Mouse (Mus musculus) megakaryocyte, adult 5-6 weeks (primary cell): ENCODE measurements at regions not wholly inside any gene's neighbourhood (a gene's known extent, or its start where the extent isn't known, plus 50 kb on each side); places are given as distances from the start of the nearest gene placed in this dataset.

ENCODE experiments used
- ATAC-seq: 2 replicates; pipeline ENCODE4 v1.8.0; 2016; ENCODE audit warnings: mild to moderate bottlenecking, inconsistent platforms; ENCODE audit not compliant: poor library complexity, severe bottlenecking

GRCm38 (mm10) chr16:50009046-50009445 lies 208.7 kb downstream of the Cd47 start:
- no peak for ATAC-seq

DNA sequence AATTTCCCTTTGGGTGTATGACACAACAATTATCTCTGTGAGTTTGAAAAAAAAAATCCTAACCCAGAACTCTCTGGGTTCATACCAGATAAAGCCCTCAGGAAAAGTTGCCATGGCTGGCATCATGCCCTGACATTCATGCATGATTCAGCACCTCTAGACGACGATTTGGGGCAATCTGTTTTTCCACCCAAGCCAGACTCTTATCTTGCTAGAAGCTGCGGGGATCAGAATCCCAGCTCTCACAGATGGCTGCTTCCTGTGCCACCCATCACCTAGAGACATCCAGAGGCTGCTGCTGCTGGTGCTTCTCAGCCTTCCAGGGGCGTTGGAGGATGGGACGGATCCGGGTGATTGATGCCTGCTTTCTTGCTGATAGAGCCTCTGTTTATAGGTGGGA lies 209.2 kb downstream of the Cd47 start:
- ATAC-seq = no peak

- ATAC-seq = no peak
Measured at GRCm38 (mm10) chr16:50010074-50010473, 209.7 kb downstream of the Cd47 start.

DNA sequence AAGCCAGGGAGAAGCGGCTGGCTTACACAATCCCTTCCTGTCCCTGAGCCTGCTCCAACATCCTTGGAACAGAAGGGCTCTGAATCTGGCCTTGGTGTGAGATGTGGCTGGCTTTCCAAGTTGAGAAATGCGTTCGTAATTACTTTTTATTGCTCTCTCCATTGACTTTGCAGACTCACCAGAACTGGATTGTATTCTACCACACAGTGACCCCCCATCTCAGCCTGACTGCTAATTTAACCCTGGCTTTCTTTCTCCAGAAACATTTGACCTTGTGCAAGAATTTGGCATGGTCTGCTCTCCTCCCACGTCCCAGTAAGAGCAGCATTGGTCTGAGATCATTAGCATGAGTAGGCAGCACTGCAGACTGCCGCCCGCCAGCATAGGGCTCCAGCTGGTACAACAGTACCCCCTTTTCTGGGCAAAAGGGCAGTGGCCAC lies 210.2 kb downstream of the Cd47 start:
- ATAC-seq = no peak

DNA sequence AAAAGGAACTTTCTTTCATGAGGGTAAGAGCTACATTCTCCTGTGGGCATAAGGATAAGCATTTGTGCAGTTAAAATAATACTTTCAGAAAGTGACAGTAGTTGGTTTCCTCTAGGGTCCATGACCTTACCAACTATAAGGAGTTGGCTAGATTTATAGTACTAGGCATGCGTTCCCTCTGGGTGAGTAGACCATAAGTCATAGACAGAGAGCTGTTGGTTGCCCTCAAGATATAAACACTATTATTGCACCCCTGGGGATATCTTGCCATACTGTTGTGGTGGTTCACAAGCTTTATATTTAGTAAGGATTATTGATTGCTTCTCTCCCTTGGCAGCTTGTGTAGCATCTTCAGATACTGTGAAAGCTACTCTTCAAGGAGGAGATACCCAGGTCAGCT lies 223.6 kb downstream of the Cd47 start:
- no peak for ATAC-seq

GRCm38 (mm10) chr16:50026100-50026884 lies 226.0 kb downstream of the Cd47 start:
- 0 out of 2 replicates have a peak, but pooled peaks have one; percentile 6 for ATAC-seq

- ATAC-seq = no peak
Measured at GRCm38 (mm10) chr16:50027189-50027588, 226.9 kb downstream of the Cd47 start.

- no peak for ATAC-seq
Measured at GRCm38 (mm10) chr16:50029711-50030110, 229.4 kb downstream of the Cd47 start.

DNA sequence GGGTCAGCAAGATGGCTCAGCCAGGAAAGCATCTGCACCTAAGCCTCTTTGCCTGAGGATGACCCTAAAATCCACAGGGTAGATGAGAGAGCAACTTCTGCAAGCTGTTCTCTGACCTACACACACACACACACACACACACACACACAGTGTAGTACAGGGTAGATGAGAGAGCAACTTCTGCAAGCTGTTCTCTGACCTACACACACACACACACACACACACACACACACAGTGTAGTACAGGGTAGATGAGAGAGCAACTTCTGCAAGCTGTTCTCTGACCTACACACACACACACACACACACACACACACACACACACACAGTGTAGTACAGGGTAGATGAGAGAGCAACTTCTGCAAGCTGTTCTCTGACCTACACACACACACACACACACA lies 230.0 kb downstream of the Cd47 start:
- peak; percentile 92 for ATAC-seq

- ATAC-seq = no peak
Measured at GRCm38 (mm10) chr16:50030905-50031369, 230.6 kb downstream of the Cd47 start.

DNA sequence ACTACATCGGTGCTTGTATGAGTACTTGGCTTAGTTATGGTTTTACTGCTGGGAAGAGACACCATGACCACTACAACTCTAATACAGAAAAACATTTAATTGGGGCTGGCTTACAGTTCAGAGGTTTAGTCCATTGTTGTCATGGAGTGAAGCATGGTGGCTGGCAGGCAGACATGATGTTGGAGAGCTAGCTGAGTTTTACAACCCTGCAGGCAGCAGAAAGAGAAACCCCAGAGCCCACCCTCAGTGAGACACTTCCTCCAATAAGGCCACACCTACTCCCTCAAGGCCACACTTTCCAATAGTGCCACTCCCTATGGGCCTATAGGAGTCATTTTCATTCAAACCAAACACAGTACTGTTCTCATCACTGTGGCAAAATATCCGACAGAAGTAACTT lies 232.5 kb downstream of the Cd47 start:
- no peak for ATAC-seq

DNA sequence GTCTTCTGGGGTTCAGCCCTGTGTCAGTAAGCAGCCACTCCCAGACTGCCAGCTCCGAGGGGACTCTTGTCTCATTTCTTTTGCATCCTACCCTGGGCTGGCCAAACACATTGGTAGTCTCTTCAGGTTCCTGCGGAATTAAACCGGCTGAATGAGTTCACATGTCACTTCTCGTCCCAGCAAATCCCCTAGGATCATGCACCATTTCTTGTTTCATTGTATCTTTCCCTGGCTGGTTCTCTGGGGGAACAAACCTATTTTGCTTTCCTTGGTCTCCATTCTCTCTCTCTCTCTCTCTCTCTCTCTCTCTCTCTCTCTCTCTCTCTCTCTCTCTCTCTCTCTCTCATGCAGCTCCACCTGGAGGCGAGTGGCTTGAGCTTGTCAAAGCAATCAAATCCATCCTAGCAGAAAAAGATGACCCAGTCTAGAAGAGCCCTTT lies 236.0 kb downstream of the Cd47 start:
- ATAC-seq = no peak

DNA sequence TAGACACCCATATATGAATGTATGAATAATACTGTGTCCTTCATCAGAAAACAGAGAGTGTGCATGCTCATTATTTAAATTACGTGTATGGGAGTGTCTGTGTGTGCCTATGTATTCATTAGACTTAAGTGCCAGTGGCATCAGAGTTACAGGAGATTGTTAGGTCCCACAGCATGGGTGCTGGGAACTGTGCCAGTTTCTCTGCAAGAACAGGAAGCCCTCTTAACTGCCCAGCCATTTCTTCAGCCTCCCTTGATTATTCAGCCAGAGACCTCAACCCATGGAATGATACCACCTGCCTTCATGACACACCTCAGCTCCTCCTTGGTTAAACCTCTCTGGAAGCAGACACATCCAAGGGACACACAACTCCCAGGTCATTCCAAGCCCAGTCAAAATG lies 243.8 kb downstream of the Cd47 start:
- no peak for ATAC-seq

DNA sequence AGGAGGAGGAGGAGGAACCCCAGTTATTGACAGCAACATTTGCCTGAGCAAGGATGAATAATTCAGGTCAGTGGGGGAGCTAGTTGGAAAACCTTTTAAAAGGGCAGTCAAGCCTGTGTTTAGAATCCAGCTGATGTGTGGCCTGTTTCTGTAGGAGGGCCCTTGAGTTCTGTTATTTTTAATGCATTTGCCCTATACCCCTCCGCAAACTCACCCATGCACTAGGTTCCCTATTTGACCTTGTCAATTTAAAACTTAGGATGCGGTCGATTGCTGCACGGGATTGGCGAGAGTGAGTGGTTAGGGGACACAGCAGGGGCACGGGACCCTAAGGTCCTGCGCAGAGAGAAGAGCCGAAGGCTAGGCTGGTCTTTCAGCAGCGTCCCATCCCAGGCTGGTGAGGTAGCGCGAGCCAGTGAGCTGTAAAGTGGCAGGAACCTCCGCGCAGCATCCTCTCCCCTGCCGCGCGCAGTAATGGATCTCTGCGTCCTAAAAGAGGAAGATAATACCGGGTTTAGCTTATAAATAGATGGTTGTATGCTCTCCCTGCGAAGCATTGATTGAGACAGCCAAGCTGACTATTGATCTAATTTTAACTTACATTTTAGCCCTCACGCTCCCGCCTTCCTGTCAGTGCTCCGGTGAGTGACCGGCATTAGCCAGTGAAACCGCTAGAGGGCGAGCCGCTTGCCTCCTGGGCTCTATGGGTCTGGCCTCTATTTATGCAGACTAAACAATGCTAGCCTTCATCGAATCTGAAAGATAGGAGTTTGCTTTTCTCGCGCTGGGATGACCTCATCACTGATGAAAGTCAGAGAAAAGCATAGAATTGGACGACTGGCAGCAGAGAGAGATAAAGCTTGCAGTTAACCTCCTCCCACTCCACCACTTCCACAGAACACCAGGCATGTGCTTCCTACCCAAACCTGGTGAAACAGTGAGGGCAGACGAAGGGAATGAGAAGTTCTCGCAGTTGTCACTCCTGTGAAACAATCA lies 245.5 kb downstream of the Cd47 start:
- ATAC-seq = peak; percentile 95

DNA sequence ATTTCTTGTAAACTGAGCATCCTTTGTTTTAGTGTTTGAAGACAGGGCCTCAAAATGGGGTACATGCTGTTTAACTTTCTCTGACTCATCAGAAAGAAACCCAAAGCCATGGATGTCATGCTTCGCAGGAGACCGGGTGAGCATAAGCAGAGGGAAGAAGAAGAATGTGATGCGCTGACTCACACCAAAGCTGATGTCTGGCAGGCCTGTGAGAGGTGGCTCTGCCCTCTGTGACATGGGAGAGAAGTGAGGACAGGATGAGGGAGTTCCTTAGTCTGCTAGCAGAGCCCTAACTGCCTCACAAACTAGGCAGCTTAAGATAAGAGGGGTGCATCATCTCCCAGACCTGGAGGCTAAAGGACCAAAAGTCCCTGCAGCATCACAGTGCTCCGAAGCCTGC lies 263.2 kb downstream of the Cd47 start:
- no peak for ATAC-seq

GRCm38 (mm10) chr16:50065336-50066082 lies 265.2 kb downstream of the Cd47 start:
- no peak for ATAC-seq

GRCm38 (mm10) chr16:50069033-50069432 lies 268.7 kb downstream of the Cd47 start:
- ATAC-seq = peak; percentile 51

DNA sequence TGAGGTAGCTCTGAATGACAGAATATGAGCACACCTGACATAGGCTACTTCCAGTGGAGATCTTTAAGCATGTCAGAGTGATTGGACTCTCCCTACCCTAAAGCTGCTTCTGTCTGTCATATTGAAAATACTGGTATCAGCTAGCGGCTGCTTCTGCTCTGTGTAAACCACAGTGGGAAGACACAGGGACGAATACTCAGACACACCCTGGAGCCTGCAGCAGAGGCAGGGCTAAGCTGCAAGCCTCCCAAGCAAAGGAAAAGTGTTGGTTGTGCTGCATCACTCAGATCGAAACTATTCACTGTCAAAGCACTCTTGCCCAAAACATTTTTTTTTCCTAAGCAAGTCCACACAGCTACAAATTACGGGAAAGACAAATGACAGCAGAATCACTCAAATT lies 270.4 kb downstream of the Cd47 start:
- no peak for ATAC-seq

DNA sequence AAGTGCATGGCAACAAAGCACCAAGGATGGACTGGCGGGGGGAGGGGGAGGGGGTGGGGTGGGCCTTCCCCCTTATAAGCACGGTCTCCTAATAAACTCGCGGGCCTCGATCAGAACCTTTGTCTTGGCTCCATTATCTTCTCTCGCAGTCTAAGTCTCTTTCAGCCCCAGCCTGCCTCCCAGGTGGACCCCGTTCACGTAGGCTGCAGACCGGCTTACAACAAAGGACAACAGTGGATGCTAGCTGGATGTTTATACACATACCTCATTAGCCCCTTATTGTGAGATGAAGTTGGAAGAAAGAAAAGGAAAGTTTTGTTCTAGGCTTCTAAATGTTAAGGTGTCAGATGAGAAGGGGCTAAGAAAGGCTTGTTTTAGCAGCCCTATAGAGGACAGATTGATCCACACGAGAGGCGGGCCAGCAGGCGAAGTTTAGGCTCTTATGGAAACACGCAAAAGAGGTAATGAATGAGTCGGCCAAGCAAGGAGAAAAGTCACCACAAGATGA lies 272.6 kb downstream of the Cd47 start:
- ATAC-seq = no peak

DNA sequence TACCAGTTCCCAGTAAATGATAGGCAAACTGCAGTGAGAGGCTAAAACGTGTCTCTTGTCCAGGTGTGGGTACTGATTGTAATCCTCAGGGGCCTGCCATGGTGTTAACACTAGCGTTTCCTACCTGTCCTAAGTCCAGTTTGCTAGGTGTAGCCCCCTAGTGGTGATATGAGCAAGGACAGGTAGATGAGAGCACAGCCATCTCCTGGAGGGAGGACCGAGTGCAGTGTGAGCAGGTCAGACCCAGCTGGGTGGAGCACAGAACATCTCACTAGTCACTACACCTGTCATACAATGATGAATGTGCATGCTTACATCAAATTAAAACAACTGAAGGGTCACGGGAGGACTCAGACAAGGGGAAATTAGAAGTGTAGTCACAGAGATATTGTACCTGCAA lies 273.6 kb downstream of the Cd47 start:
- ATAC-seq = 0 out of 2 replicates have a peak, but pooled peaks have one; percentile 40

DNA sequence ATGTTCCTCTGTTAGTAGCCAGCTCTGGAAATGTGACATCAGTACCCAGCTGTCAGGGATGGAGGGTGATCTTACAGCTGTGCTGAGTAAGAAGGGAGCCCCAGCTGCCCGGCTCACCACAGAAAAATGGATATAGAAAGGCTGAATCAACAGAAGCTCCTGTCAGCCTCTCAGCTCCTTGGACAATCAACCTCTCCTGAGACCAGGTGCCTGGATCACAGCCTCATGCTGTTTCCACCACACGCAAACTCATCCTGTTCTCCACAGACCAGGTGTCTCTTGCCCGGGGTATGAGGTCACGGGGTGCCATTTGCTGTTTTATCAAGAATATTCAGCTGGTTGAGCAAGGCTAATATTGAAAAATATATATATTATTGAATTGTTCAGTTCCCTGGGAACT lies 275.3 kb downstream of the Cd47 start:
- ATAC-seq = no peak
